Mouse (Mus musculus) small intestine, adult 2 months (tissue): ENCODE results near the gene Zbtb7b.

Source experiments
- CTCF ChIP-seq: fragments of 200-500 bp; IDR thresholded peaks from 2 replicates; pipeline ENCODE4 v1.5.1; 2012; ENCODE audit warnings: low read depth, mild to moderate bottlenecking, control low read depth, inconsistent platforms, low read length, moderate library complexity, mixed read lengths; ENCODE audit not compliant: insufficient replicate concordance, insufficient read length; ENCODE audit errors: extremely low read depth
- POLR2A ChIP-seq: fragments of 200-500 bp; IDR thresholded peaks from 2 replicates; pipeline ENCODE4 v1.6.1; 2012; ENCODE audit warnings: low read depth, mild to moderate bottlenecking, control low read depth, inconsistent platforms, low read length, moderate library complexity

DNA sequence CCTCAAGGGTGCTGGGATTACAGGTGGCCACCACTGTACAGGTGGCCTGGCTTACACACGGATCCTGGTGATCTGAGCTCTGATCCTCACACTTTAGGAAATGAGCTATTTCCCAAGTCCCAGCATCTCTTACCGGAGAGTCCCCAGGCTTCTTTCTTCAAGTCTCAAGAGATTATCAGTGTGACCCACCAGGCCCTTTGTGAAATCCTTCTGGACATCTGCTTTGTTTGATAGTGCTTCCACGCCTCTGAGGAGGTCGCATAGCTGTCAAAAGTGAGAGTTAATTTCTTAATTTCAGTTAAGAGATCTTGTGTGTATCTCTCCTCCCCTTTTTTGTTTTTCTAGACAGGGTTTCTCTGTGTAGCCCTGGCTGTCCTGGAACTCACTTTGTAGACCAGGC, 31.3 kb upstream of the Zbtb7b start:
- TF ChIP-seq CTCF (no peak), POLR2A (no peak)
